Mouse (Mus musculus) bone marrow, adult 2 months (tissue): ENCODE measurements around the gene Nup205.

Experiments used
- CTCF ChIP-seq: fragments of 200-500 bp; IDR thresholded peaks from 2 replicates; pipeline ENCODE4 v1.5.1; 2011; ENCODE audit warnings: low read length, control low read depth; ENCODE audit not compliant: control insufficient read depth, insufficient read depth
- POLR2A ChIP-seq: fragments of 200-500 bp; IDR thresholded peaks from 2 replicates; pipeline ENCODE4 v1.6.1; 2011; ENCODE audit warnings: low read depth, mild to moderate bottlenecking, control low read depth, low read length, borderline replicate concordance; ENCODE audit not compliant: control insufficient read depth

GRCm38 (mm10) chr6:35133246-35133578, 44.0 kb upstream of the Nup205 start:
- TF ChIP-seq POLR2A (peak; percentile 59; the same call in 1 of the 2 replicates), CTCF (no peak)
